Mouse (Mus musculus) B cell, adult 2 months (primary cell): ENCODE measurements around the gene Wnt3a.
"Not testable (repeated sequence)": the region's sequence is repeated elsewhere in the genome, so short reads cannot be mapped to it uniquely, and the experiment has no call there.

Experiments used
- DNase-seq, 2 experiments: peaks; one replicate each; pipeline ENCODE4 v3.0.0; 2022

Wnt3a gene

DNA sequence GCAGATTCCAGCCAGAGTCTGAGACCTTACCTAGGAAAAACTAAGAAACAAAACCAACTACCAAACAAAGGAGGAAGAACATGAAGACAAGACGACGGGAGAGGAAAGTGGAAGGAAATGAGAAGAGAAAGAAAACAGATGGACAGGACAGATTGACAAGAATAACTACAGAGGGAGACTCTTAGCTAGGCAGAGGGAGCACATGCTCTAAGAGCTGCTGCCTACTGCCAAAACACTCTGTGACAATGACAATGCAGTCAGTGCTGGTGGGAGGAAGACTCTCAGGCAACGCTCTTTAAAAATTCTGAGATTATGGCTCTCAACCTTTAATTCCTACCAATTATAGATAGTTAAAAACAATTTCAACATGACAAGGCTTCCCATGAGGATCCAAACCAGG is 73.6 kb downstream of the Wnt3a start:
- no peak for DNase-seq

DNA sequence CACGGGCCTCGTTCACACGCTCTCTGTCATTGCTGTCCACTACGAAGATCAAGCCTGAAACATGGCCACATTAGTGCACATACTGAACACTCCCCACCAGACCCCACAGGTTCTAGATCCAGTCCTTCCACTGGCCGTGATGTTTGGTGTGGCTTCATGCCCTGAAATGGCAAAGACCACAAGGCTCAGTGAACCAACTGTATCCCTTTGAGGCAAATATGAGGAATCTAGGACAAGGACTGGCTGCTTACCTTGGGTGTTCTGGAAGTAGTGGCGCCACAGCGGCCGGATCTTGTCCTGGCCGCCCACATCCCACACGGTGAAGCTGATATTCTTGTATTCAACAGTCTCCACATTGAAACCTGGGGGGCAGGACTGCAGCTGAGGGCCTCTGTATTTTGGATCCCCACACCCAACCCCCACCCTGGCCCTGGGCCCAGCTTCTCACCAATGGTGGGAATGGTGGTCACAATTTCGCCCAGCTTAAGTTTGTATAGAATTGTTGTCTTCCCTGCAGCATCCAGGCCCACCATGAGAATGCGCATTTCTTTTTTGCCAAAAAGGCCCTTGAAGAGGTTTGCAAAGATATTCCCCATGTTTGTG is 77.6 kb downstream of the Wnt3a start:
- no peak for DNase-seq

DNA sequence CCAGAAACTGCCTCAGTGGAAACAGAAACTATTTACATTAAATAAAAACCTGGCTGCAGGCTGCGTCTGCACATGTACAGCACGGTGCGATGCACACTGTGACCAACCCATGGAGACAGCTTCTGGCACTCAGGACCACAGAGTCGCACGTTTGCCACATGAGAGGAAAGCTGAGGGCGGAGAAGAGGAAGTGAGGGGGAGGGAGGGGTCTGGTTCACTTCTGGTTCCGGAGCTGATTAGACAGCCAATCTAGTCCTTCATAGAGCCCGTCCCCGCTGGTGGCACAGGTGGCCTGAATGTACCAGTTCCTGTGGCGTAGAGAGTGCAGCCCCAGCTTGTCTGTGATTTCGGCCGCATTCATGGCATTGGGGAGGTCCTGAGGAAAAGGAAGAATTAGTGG is 78.2 kb downstream of the Wnt3a start:
- DNase-seq = peak; percentile 71 to 74

DNA sequence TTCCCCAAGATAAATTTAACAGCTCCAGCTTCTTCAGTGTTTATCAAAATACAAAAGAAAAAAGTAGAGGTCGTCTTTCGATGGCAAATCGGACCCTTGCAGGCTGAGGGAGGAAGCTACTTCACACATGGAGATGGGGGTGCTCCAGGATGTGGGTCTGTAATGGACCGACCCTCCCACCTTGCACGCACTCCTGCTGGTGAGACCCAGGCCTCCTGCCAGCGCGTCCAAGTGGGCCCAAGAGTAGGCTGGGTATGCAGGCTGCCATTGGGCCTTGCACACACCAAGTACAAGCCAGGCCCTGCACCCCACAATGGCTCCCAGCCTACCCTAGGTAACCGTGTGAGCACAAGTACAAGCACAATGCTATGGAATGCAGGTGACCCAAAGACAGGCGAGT is 79.0 kb downstream of the Wnt3a start:
- DNase-seq = not testable (repeated sequence)

DNA sequence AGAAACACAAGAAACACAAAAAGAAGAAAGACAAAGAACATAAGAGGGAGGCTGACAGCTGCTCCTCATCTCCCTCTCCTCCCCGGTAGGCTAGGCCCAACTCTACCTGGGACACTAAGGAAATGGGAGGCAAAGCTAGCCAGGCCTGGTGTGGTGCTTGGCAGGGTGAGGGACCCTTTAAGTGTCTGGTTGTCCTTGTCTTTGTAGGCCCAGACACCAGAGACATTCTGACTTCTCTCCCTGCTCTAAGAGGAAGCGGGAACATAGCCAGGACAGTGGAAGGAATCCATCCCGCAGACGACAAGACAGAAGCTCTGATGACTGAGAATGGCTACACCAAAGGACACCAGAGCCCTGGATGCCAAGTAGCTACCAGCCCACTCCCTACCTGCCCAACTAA is 80.5 kb downstream of the Wnt3a start:
- no peak for DNase-seq

DNA sequence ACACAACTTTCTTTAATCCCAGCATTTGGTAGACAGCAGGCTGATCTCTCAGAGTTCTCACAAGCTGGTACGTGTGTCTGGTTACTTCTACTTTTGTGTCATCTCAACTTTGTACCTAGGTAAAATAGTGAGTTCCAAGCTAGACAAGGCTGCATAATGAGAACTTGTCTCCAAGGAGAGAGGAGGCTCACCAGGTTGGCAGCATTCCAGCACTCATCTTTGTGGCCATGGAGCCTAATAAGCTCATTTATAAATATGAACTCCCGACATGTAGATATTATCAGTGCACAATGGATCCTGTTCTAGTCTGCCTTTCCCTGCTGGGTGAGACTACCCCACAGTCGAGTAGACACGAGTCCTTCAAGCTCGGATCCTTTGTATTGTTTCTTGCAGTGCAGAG is 81.0 kb downstream of the Wnt3a start:
- no peak for DNase-seq

DNA sequence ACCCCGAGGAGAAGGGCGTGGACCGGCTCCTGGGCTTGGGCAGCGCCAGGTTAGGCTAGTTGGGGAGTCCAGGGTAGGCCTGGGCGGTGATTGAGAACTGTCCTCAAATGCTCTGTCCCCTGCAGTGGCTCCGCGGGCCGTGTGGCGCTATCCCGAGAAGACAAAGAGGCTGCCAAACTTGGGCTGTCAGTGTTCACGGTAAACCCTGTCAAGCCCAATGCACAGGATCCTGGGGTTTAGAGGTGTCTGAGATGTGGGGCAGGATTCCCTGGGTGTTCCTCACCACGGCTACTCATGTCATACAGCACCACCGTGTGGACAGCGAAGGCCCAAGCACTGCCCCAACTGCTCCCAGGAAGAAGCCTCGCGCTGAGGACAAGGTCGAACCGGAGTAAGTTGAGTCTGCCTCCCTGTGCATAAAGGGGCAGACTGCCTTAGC is 81.5 kb downstream of the Wnt3a start:
- peak; percentile 60 to 61 for DNase-seq

DNA sequence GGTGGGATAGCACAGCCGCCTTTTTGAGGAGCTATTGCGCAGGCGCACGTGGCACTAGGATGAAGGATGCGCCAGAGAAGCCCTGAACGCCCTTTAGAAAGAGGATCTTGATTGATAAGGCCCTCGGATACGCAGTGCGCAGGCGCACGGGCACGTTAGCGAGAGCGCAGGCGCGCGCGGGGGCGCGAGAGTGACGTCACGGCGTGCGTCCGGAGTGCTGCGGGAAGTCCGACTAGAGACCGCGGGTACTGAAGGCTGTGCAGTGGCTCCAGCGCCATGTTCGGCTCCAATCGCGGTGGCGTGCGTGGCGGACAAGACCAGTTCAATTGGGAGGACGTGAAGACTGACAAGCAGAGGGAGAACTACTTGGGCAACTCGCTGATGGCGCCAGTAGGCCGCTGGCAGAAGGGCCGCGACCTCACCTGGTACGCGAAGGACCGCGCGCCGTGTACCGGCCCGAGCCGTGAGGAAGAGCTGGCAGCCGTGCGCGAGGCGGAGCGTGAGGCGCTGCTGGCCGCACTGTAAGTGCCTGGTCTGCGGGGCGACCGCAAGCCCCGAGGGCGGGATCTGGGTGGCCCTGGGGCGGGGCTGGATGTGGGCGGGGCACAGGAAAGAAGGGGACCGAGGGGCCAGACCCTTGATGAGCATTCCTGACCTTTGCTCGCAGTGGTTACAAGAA is 82.3 kb downstream of the Wnt3a start, which contains the start of gene 2310033P09Rik:
2310033P09Rik (plus strand) TSS at position 169 of the 679 bp plus-strand sequence.
- peak; percentile 95 to 96 for DNase-seq

DNA sequence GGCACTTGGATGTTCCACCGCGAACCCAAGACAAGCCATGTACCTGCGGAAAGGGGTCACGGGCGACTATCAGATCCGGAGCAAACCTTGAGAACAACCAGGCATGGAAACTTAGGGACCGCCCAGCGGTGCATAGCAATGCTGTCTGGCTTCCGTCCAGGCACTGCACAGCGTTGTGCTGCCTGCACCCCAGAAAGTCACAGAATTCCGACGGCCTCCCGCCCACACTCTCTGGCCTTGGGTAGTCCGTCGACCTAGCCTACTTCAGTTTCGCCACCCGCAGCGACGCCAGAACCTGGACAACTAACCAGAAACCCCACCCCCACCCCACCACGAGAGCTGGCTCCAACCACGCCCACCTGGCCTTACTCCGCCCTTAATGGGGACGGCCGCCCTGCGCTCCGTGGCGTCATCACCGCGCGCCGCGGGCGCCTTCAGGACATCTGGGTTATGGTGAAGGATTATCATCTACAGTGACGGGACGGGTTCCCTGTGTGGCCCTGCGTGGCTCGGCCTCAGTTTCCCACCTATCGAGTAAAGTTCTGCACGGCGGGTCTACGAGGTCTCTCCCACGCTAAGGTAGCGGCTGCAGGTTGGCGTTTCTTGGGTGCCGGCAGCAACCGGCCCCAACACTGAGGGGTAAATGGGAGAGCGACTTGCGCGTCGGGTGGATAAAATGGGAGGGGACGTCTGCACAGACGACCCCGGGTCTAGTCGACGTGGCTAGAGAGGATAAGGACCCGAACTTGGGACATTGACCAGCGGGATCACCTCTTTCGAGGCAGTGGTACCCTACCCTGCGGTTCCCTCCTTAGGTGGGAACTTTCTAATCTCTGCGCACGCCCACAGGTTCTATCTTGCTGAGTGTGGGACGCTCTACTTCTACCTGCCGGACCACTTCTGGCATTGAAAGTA is 88.2 kb downstream of the Wnt3a start, which contains the start of gene Mrpl55:
Mrpl55 (plus strand) TSS at position 406 of the 915 bp plus-strand sequence.
- DNase-seq = peak; percentile 97

DNA sequence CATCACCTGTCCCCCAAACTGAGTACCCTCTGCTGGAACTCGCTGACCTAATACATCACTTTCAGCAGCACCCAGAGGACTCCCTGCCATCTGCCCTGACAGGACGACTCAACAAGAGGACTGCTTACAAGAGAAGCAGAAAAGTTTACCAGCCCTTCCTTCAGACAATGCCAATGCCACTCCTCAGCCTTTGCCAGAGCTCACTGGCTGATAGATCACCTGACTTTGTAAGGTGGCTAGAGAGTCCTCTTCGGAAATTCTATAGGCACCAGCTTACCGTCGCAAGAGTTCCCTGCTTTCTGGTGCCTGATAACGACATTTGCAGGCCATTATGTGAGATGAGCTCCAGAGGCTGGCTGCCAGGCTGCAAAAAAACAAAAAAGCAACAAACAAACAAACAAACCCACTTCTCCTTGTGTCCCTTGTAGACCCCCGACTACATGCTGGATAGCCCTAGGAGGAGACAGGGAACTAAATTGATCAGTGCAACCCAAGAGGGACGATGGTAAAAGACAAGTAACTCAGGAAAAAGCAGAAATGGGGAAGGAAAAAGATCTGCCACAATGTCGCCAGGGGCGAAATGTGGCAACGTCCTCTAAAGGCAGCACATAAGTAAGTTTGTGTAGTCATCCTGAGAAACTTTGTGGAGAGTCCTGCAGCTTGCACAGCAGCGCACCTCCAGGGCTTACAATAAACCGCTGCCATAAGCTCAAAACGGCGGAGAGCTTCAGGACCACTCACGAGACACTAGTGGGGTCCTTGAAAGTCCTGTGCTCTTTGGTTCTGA is 89.1 kb downstream of the Wnt3a start:
- no peak for DNase-seq
